Mouse (Mus musculus) kidney, embryonic 14.5 days (tissue): ENCODE results near the gene Tmed8. TPM values are rescaled to one million over a fixed set of nuclear protein-coding genes. Genes with fewer than 3 reads are reported as not detected.
"Not testable (repeated sequence)": the region's sequence is repeated elsewhere in the genome, so short reads cannot be mapped to it uniquely, and the experiment has no call there.

Source experiments
- ATAC-seq: fragments of 200-750 bp; cut with Nextera tagmentation; 2 replicates; pipeline ENCODE4 v1.8.0; 2017; ENCODE audit warnings: moderate number of reproducible peaks, mild to moderate bottlenecking, moderate TSS enrichment, moderate library complexity; ENCODE audit not compliant: low FRiP score, low TSS enrichment
- H3K27ac ChIP-seq: fragments of 300-500 bp; sonication (generic); 2 replicates; pipeline ENCODE4 v1.5.1; 2014; ENCODE audit warnings: low read depth, mild to moderate bottlenecking, low read length, moderate library complexity, mixed read lengths
- H3K27me3 ChIP-seq: fragments of 300-500 bp; sonication (generic); 2 replicates; pipeline ENCODE4 v1.6.1; 2014; ENCODE audit warnings: mild to moderate bottlenecking, low read length; ENCODE audit not compliant: control insufficient read depth, insufficient read depth
- H3K36me3 ChIP-seq: fragments of 300-500 bp; sonication (generic); 2 replicates; pipeline ENCODE4 v1.6.1; 2014; ENCODE audit warnings: low read length, mixed read lengths; ENCODE audit not compliant: control insufficient read depth, insufficient read depth
- H3K4me1 ChIP-seq: fragments of 300-500 bp; sonication (generic); 2 replicates; pipeline ENCODE4 v1.6.1; 2014; ENCODE audit warnings: low read length, mixed read lengths; ENCODE audit not compliant: control insufficient read depth, insufficient read depth
- H3K4me2 ChIP-seq: fragments of 300-500 bp; sonication (generic); replicated peaks from 2 replicates; pipeline ENCODE4 v1.6.1; 2014; ENCODE audit warnings: low read depth, mild to moderate bottlenecking, low read length
- H3K4me3 ChIP-seq: fragments of 300-500 bp; sonication (generic); 2 replicates; pipeline ENCODE4 v1.5.1; 2014; ENCODE audit warnings: mild to moderate bottlenecking, low read length
- H3K9ac ChIP-seq: fragments of 300-500 bp; sonication (generic); 2 replicates; pipeline ENCODE4 v1.6.1; 2014; ENCODE audit warnings: low read depth, mild to moderate bottlenecking, low read length, moderate library complexity
- H3K9me3 ChIP-seq: fragments of 300-500 bp; sonication (generic); 2 replicates; pipeline ENCODE4 v1.6.1; 2016; ENCODE audit warnings: low read length; ENCODE audit not compliant: control insufficient read depth
- WGBS: fragments of 180-500 bp; shearing (Covaris S2); extraction: QIAGEN DNeasy Blood & Tissue Kit; methylation state at CpG from one replicate; pipeline ENCODE4 v1.1.7; 2014; 5-methylcytosine and 5-hydroxymethylcytosine counted together
- polyA plus RNA-seq: library from polyadenylated mRNA; unstranded; fragments of >200 nt; fragmentation: Nextera tagmentation; extraction: Ambion mirVana; gene quantifications from 2 replicates; pipeline ENCODE4 v1.2.1, GENCODE M21; 2014

Tmed8 gene
- polyA plus RNA-seq, 1 experiment from 2014 or later, result 2.9 TPM

DNA sequence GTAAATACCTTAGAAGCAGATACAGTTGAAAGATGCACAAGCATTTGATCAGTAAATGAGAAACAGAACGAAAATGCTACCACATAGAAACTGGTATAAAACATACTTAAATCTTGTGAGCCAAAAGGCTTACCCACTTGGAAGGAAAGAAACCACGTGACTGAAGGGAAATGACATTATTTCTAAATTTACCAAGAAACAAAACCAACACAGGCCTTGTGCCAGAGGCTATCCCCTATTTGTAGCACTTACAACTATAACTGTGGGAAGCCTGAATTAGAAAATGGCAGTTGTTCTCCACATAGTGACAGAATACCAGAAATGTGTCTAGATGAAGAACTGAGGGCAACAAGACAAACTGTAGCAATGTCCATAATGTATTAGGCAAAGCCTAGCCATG, 15.8 kb upstream of the Tmed8 start:
- no peaks in the 10 kb centered on the region for H3K27me3 ChIP-seq

DNA sequence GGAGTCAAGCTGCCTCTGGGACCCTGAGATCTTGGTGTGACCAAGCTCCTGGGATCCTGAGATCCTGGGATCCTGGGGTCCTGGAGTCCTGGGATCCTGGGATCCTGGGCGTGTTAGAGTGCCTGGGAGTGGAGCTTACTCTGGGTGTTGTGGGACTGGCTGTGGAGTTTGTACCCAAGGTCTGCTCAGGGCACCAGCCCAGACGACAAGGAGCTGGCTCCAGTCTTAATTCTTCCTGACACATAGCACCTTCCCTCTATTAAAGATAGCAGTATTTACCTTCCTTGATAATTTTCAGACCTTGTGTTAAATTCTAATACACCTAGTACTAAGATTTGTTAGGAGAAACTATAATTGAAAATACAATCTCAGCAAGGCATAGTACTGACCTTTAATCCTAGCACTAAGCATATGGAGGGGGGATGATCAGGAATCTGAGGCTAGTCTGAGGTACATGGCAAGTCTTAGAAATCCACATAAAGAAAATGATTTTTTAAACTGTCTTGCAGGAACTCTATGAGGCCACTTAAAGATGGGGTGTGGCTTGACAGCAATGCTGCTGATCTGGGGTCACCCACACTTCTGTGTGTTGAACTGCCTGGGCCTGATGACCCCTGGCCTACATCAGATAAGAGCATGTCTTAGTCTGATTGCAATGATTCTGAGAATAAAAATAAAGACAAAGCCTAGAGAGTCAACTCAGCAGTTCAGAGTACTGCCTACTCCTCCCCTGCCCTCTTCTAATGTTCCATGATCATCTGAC, 12.8 kb upstream of the Tmed8 start:
- no peak overlapping the region for H3K4me2 ChIP-seq
- 56% methylated on average over 2 of the region's 2 CpGs for WGBS

More for the DNA sequence above, 15.8 kb upstream of the Tmed8 start:
- WGBS, result 65% methylated on average over 2 of the region's 2 CpGs
- no peak for ATAC-seq
- Histone ChIP-seq H3K4me3 (no peak overlapping the region), H3K9ac (no peak overlapping the region), H3K27ac (no peak overlapping the region), H3K4me2 (no peak overlapping the region), H3K4me1 (no peaks in the 10 kb centered on the region), H3K36me3 (no peaks in the 10 kb centered on the region), H3K9me3 (no peaks in the 10 kb centered on the region)

DNA sequence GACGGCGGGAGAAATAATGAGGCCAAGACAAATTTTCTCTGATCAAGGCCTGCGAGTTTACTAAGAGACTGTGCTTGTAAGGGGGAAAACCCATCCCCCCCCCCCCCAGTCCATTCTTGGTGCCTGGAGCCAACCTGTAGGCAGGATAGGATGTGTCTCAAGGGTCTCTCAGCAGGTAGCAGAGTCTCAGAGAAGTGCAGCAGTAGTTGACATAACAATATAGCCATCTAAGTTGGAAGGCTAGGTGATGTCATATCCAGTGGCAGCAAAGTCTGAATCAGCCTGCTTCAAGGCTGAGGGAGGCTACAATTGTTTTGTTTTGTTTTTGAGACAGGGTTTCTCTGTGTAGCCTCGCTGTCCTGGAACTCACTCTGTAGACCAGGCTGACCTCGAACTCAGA, 5.5 kb upstream of the Tmed8 start:
- H3K27ac ChIP-seq, H3K27me3 ChIP-seq, H3K4me2 ChIP-seq, H3K4me3 ChIP-seq, H3K9me3 ChIP-seq, H3K4me1 ChIP-seq, H3K36me3 ChIP-seq, H3K9ac ChIP-seq, ATAC-seq: not testable (repeated sequence)
- 88% methylated on average over 5 of the region's 5 CpGs for WGBS

More for the DNA sequence above, 12.8 kb upstream of the Tmed8 start:
- no peak overlapping the region for H3K4me3 ChIP-seq
- no peaks in the 10 kb centered on the region for H3K4me1 ChIP-seq
- H3K36me3 ChIP-seq, result no peaks in the 10 kb centered on the region
- ATAC-seq, result no peak
- H3K9me3 ChIP-seq, result no peaks in the 10 kb centered on the region
- H3K27me3 ChIP-seq, result no peaks in the 10 kb centered on the region
- no peak overlapping the region for H3K27ac ChIP-seq
- H3K9ac ChIP-seq, result no peak overlapping the region

DNA sequence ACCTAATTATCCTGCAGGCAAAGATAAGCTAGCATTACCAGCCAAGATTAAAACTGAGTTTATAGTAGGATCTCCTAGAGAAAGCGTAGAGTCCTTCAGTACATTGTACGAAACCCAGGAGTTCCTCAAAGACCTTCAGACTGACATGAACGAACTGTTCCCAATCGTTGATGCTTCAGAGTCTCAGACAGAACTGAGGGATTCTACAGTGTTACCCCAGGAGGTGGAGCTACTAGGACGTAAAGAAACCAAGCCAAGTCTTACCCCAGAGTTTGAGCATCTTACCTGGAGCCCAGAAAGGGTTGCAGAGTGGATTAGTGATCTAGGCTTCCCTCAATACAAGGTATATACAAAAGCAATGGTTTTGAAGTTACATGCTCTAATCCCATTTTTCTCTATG, 1.4 kb upstream of the Tmed8 start:
- Histone ChIP-seq H3K4me1 (peaks cover 6% of the 10 kb centered on the region; the same call in 1 of the 2 replicates), H3K9ac (no peak overlapping the region), H3K9me3 (no peaks in the 10 kb centered on the region), H3K4me2 (no peak overlapping the region), H3K27ac (no peak overlapping the region), H3K27me3 (no peaks in the 10 kb centered on the region), H3K4me3 (no peak overlapping the region), H3K36me3 (no peaks in the 10 kb centered on the region)
- WGBS, result 73% methylated on average over 5 of the region's 5 CpGs
- ATAC-seq, result no peak

DNA sequence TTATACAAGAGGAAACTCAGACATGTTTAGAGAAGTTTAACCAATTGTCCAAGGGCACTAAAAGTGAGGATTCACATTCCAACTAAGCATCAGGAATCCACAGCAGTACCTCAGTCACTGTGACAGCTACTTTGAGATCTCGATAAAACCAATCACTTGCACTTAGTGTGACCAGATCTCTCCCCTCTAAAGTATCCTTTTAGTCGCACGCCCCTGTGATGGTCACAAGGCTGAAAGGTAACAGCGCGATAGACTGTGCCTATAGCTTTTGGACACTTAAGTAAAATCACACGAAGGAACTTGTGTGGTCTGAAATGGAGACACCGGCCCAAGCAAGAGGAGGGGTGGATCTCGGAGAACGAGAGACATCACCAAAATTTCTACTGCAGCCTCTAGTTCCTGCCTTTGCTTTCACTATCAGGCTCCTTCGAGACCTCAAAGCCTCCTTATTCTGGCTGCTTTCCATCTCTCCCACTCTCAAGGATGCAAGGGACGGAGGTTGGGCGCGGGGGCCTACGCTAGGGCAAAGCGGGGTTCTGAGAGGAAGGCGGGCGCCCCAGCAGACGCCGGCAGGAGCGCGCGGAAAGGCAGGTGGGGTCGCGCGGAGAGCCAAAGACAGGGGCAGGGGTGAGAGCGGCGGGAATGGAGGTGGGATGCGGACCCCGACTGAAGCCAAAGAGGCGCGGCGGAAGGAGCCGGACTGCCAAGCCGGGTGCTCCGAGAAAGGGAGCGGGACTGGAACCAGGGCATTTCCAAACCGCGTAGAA, 865 bp downstream of the Tmed8 start, which contains the start of gene Samd15:
TSS of gene Samd15 (plus strand) at position 518 of the 767 bp plus-strand sequence.
- H3K4me2 ChIP-seq, result peak within 1 kb of the TSS; percentile 95
- ATAC-seq, result peak; percentile 70; the same call in 1 of the 2 replicates
- no peaks in the 10 kb centered on the region for H3K36me3 ChIP-seq
- peaks cover 6% of the 10 kb centered on the region; the same call in 1 of the 2 replicates for H3K4me1 ChIP-seq
- no peaks in the 10 kb centered on the region for H3K9me3 ChIP-seq
- H3K4me3 ChIP-seq, result peak within 1 kb of the TSS; percentile 91
- WGBS, result 1% methylated on average over 38 of the region's 38 CpGs
- peak within 1 kb of the TSS; percentile 89 for H3K9ac ChIP-seq
- no peaks in the 10 kb centered on the region for H3K27me3 ChIP-seq
- H3K27ac ChIP-seq, result peak within 1 kb of the TSS; percentile 30; the same call in 1 of the 2 replicates

DNA sequence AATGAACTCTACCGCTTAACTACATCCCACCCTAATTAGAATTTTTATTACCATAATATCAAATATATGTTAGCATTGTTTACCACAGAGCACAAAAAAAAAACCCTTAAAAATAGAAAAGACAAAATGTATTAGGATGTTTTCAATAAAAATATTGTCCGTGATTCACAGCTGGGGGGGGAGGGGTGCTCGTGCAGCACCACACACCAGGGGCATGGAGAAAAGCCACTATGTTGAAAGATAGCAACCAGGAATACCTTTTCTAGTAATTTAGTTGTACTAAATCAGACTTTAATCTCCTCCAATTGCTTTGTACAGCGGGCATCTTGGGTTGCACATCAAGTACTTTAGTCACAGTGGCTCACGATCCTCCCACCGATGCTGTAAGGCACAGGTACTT, 1.5 kb downstream of the Tmed8 start:
- Histone ChIP-seq H3K27ac (no peak overlapping the region), H3K4me1 (peaks cover 6% of the 10 kb centered on the region; the same call in 1 of the 2 replicates), H3K9me3 (no peaks in the 10 kb centered on the region), H3K4me2 (peak overlapping the region; percentile 95), H3K36me3 (no peaks in the 10 kb centered on the region), H3K9ac (no peak overlapping the region), H3K4me3 (peak overlapping the region; percentile 91), H3K27me3 (no peaks in the 10 kb centered on the region)
- no peak for ATAC-seq
- WGBS, result 53% methylated on average over 6 of the region's 6 CpGs

DNA sequence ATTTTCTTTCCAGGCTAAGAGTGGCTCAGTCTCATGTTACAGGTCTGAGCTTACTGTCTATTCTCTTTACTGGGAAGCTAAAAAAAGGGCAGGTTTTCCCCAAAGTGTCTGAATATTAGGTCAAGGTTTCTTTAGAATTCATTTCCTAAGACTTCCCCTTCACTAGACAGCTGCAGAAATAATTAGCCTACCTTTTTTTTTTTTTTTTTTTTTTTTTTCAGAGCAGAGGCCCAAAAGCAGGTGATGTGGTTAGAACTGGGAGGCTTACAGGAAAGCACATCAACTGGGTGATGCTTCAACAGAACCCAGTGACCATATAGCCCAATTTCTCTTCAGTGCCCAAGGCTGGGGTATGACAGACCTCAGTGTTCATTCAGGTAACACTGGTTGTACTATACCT, 3.9 kb downstream of the Tmed8 start:
- no peak overlapping the region for H3K4me3 ChIP-seq
- ATAC-seq, result no peak

DNA sequence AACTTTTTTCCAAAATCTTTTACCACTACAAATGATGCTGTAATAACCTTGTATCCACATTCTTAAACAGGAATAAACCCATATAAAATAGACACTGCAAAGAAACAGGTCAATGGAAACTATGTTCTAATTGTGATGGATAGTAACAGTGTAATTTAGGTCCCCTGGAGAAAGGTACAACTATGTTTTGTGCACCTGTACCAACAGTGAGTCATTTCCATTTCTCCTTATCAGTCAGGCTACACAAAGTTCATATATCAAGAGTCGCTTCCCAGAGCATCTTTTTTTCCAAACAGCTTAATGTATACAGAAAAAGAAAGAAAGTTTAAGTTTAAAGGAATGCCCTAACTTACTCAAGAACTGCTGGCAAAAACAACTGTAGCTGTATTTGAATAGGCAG, 5.2 kb downstream of the Tmed8 start:
- Histone ChIP-seq H3K9me3 (no peaks in the 10 kb centered on the region), H3K4me1 (peaks cover 6% of the 10 kb centered on the region; the same call in 1 of the 2 replicates), H3K4me2 (no peak overlapping the region), H3K4me3 (no peak overlapping the region), H3K27me3 (no peaks in the 10 kb centered on the region), H3K27ac (no peak overlapping the region), H3K9ac (no peak overlapping the region), H3K36me3 (no peaks in the 10 kb centered on the region)
- 78% methylated on average over 1 of the region's 1 CpGs for WGBS
- no peak for ATAC-seq

More for the DNA sequence above, 3.9 kb downstream of the Tmed8 start:
- no peaks in the 10 kb centered on the region for H3K27me3 ChIP-seq
- H3K4me1 ChIP-seq, result peaks cover 6% of the 10 kb centered on the region; the same call in 1 of the 2 replicates
- H3K27ac ChIP-seq, result no peak overlapping the region
- H3K9me3 ChIP-seq, result no peaks in the 10 kb centered on the region
- H3K36me3 ChIP-seq, result no peaks in the 10 kb centered on the region
- H3K9ac ChIP-seq, result no peak overlapping the region
- no peak overlapping the region for H3K4me2 ChIP-seq

DNA sequence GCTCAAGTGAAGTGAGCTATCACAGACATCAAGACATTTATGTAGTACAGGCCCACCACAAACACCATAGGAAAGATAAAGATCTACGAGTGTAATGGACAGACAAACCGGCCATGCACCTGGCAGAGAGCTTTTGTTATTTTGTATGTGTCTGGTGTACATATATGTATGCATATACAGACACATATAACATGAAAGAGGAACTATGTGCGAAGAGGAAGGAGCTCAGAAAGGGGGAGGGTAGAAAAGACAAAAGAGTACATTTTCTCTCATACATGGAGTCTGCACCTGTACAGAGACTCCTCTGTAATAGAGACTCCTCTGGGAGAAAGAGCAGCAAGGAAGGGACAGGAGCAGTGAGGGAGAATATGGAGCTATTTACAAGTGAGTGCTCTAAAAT, 7.2 kb downstream of the Tmed8 start:
- 88% methylated on average over 3 of the region's 3 CpGs for WGBS
- Histone ChIP-seq H3K4me2 (no peak overlapping the region), H3K36me3 (no peaks in the 10 kb centered on the region), H3K27ac (no peak overlapping the region), H3K4me1 (no peaks in the 10 kb centered on the region), H3K9me3 (no peaks in the 10 kb centered on the region), H3K4me3 (no peak overlapping the region), H3K9ac (no peak overlapping the region), H3K27me3 (no peaks in the 10 kb centered on the region)
- no peak for ATAC-seq
